Mouse (Mus musculus): ENCODE data around the gene Tpst1.

GRCm38 (mm10) chr5:130116116-130116515, 43.0 kb downstream of the Tpst1 start:
- TF ChIP-seq POLR2A (IDR thresholded peaks at IDR 0.05; ENCODE audit: low read depth, low read length) (no peak), CTCF (IDR thresholded peaks at IDR 0.05; ENCODE audit: extremely low read depth, insufficient read depth, insufficient read length, insufficient replicate concordance) (no peak)

Data from spleen, adult 2 months (tissue).